Mouse (Mus musculus) urinary bladder, postnatal 25 days (tissue): ENCODE data around the gene Ift46.

Source experiments
- DNase-seq: peaks from one replicate; pipeline ENCODE4 v3.0.0; 2022; ENCODE audit warnings: low spot score

Ift46 gene

GRCm38 (mm10) chr9:44807778-44808177 is 40.1 kb downstream of the Ift46 start:
- DNase-seq, result no peak

GRCm38 (mm10) chr9:44810316-44810715 is 42.6 kb downstream of the Ift46 start:
- no peak for DNase-seq

DNA sequence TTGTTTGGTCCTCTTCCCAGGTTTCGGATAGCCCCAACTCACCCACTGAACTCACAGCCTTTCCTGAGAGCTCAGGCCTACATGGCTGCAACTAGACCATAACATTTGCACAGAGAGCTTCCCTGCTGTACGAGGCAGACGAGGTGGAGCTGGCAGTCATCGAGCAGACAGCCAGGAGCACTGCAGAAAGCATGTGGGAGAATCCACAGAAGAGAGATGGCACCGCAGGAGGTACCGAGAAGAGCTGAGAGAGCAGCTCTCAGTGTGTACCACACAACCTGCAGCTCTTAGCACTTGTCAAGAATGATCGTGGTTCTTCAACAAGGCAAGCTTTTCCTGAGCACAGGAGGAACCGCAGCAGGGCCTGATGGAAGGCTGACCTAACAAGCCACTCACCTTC is 46.5 kb downstream of the Ift46 start:
- DNase-seq, result no peak

- no peak for DNase-seq
These were observed 49.8 kb downstream of the Ift46 start for GRCm38 (mm10) chr9:44817522-44817921.

DNA sequence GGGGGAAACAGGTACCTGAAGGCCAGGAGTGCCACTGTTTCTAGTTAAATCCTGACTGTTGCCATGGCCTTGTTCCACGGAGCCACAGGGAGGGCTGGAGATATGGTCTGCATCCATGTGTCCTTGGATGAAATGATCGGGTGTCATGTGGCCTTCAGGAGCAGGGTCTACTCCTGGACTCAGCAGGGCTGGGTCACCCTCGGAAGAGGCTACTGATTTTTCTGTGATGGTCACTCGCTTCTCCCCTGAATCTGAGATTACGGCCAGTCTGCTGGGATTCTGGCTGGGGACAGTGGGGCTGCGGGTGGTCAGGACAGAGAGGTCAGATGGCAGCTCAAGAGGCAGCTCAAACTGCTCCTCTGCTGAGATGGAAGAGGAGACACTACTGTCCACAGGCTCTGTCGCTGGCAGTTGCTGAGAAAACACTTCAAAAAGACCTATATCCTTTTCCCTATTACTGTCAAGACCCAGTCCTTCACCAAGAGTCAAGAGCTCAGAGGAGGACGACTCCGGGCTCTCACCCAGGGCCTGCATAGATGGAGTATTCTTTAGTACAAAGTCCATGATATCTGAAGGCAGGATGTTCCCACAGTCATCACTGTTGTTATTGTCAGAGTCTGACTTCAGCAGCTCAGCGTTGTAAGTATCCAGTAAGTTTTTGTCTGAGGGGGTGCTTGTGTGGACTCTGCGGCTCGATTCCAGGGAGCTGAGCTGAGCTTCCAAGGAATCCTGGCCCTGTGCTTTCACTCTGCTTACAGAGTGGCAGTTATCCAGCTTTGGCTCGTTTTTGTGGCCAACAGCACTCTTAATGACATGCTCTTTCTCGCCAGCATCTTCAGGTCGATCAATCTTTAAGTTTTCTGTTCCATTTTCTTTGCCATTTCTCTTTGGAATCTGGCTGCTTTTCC is 52.5 kb downstream of the Ift46 start:
- no peak for DNase-seq

- no peak for DNase-seq
These were observed 59.0 kb downstream of the Ift46 start for GRCm38 (mm10) chr9:44826660-44827059.

- no peak for DNase-seq
These were observed 61.2 kb downstream of the Ift46 start for GRCm38 (mm10) chr9:44828944-44829343.

GRCm38 (mm10) chr9:44830506-44830905 is 62.8 kb downstream of the Ift46 start:
- no peak for DNase-seq

- no peak for DNase-seq
These were observed 64.6 kb downstream of the Ift46 start for GRCm38 (mm10) chr9:44832356-44832755.

- DNase-seq, result peak; percentile 75
These were observed 68.7 kb downstream of the Ift46 start for GRCm38 (mm10) chr9:44836439-44836838.

DNA sequence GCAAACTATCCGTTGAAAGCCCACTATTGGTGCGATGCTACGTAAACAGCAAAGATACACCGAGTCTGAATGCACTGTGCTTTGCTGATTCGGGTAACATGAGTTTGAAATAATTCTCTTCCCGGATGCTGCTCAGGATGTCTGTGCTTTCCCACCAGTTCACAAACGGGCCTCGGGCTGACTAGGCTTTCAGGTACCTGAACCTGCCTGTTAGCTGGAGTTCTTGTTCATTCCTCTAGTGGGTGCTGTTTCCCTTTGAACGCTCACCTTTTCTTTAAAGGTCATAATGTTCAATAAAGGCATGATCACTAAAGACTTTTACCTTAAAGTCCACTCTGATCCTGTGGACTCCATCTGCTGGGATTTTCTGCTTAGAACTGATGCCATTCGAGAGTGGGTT is 73.5 kb downstream of the Ift46 start:
- DNase-seq, result no peak
